Mouse (Mus musculus) effector memory CD4-positive, alpha-beta T cell, adult 7 months (primary cell): ENCODE results near the gene Elf1. TPM values are rescaled to one million over a fixed set of nuclear protein-coding genes. Genes with fewer than 3 reads are reported as not detected.

ENCODE experiments used
- polyA plus RNA-seq: library from polyadenylated mRNA; unstranded; fragments of 100-300 nt; shearing (Covaris generic); gene quantifications from one replicate; pipeline ENCODE4 v1.2.1, GENCODE M21; 2017

Elf1 gene
- polyA plus RNA-seq = 238 TPM

DNA sequence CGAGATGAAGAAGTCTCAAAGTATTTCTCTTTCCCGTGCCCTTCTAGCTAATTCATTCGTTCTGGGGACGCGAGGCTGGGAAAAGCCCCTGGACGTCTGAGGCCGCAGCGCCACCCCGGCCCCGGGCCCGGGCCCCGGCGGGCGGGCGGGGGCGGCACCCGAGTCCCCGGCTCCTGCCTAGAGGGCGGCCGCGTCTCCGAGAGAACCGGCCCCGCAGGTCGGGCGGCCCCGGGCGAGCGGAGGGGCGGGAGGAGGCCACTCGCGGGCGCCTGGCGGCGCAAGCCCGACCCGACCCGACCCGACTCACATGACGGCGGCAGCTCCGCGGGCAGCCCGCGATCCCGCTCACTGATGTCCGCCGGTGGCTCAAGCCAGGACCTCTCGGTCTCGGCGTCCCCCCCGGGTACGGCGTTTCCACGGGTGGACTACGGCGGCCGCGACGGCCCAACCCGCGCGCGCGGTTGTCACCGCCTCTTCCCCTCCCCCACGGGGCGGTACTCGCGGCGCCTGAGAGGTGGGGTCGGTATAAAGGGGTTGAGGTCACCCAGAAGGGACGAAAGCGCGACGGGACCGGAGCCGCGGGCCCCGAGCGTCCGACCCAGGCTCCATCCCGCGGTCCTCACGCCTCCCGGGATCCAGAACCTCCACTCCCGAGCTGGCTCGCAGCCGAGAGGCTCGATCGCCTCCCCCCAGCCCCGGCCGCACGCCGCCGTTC lies at the start of gene Elf1:
Elf1 (plus strand) TSS at position 571 of the 715 bp plus-strand sequence.

DNA sequence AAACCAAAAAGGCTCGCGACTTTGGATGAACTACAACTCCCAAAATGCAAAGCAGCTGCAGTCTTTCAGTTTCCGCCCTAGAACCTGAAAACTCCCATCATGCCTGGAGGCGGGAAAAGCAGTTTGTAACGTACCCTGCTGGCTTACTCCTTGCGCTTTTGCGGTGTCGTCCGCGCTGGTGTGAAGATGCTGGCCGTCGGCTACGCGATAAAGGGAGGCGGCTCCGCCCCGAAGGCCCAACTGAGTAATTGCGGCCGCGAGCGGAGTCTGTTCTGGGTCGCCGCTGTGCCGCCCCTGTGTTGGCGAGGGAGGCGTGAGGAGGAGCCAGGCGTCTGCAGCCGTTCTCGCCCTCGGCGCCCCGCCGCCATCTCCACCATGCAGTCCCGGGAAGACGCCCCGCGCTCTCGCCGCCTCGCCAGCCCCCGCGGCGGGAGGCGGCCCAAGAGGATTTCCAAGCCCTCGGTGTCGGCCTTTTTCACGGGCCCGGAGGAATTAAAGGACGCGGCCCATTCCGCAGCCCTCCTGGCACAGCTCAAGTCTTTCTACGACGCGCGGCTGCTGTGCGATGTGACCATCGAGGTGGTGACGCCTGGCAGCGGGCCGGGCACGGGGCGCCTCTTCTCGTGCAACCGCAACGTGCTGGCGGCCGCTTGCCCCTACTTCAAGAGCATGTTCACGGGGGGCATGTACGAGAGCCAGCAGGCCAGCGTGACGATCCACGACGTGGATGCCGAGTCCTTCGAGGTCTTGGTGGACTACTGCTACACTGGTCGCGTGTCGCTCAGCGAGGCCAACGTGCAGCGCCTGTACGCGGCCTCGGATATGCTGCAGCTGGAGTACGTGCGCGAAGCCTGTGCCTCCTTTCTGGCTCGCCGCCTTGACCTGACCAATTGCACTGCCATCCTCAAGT lies 29.1 kb upstream of the Elf1 start, which contains the start of gene Kbtbd6:
Kbtbd6 (plus strand) TSS at position 155 of the 910 bp plus-strand sequence.

GRCm38 (mm10) chr14:79481339-79482151 lies 551 bp downstream of the Elf1 start, which contains the start of gene Wbp4:
TSS of gene Wbp4 (minus strand) at chr14:79481520.

DNA sequence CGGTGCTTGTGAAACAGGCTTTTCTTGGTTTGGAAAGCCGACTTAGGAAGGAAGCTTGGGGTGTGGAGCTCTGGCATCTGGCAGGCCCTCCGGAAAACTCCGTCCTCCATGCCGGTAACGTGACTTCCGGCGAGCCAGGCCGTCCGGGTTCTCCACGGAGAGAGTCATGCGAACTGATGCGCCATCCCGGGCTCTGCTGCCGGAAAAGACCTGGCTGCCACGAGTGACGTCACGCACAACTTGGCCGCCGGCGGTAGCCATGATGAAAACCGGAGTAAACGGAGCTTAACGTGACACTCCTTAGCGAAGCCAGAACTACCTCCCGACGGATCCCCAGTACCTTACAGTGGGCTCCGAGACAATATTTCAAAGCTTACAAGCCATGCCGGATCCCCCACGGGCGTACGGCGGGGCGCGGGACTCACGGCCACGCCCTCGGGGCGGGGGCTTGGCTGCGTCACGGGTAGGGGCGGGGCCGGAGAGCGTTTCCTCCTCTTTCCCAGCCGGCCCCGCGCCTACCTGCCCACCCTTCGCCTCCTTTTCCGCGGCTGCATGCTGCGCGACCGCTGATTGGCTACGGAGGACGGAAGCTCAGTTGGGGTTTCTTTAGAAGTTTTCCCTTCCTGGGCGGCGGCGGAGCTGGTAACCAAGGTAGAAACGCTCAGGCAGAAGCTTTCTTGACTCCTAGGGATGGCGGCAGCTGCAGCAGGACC lies 106.3 kb downstream of the Elf1 start, which contains the start of gene Sugt1:
Sugt1 (plus strand) TSS at position 553 of the 713 bp plus-strand sequence.

Other genes starting within 250 kb of the Elf1 start
- gene Zfp957, start 233.8 kb upstream of the Elf1 start, polyA plus RNA-seq = 0.48 TPM
- gene Rgcc, start 179.5 kb upstream of the Elf1 start, polyA plus RNA-seq = 161 TPM
- gene Naa16, start 90.4 kb upstream of the Elf1 start, polyA plus RNA-seq = 45.3 TPM
- 2.8 TPM for gene Mtrf1, start 83.4 kb upstream of the Elf1 start, polyA plus RNA-seq
- gene Kbtbd7, start 54.7 kb upstream of the Elf1 start, polyA plus RNA-seq = 1.5 TPM
- gene Kbtbd6, start 29.4 kb upstream of the Elf1 start, polyA plus RNA-seq = not detected
- gene Wbp4, start 326 bp downstream of the Elf1 start, polyA plus RNA-seq = 42.4 TPM
- gene Sugt1, start 106.5 kb downstream of the Elf1 start, polyA plus RNA-seq = 171 TPM
- gene Cnmd, start 181.0 kb downstream of the Elf1 start, polyA plus RNA-seq = not detected